Mouse (Mus musculus) testis, postnatal 10 days (tissue): Measurements from ENCODE around the gene Trnau1ap.

Experiments
- DNase-seq: peaks from one replicate; pipeline ENCODE4 v3.0.0; 2021; ENCODE audit warnings: low spot score

Trnau1ap gene

DNA sequence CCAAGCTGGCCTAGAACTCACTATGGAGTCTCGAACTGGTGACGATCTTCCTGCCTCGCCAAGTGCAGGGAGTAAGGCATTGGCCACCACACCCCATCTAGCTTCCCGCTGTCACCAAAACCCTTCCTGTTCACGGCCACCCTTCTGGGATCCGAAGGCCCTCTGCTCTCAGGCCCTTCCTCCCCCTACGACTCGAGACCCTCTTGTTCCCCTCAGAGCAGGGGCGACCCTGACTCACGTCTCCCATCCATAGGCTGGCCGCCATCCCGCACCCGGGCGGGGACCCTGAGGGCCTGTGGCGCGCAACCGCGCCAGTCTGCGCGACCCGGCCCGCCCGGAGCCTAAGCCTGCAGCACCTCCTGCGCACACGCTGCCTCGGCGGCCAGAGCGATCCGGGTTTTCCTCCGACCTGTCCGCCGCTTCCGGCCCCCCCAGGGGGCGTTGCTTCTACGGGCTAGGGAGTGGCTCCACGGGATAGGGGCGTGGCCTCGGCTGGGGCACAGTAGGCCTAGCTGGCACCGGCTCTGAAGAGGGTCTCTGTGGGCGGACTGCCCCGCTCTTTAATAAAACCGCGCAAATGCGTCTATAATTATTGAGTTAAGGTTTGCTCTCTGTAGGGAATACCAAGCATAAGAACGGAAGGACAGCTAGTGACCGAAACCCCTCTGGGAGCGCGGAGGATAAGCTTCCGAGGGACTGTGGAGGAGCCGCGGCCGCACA, at the start of gene Trnau1ap:
Gene Trnau1ap (minus strand): TSS at position 424 of the 720 bp plus-strand sequence.
- DNase-seq: peak; percentile 95

DNA sequence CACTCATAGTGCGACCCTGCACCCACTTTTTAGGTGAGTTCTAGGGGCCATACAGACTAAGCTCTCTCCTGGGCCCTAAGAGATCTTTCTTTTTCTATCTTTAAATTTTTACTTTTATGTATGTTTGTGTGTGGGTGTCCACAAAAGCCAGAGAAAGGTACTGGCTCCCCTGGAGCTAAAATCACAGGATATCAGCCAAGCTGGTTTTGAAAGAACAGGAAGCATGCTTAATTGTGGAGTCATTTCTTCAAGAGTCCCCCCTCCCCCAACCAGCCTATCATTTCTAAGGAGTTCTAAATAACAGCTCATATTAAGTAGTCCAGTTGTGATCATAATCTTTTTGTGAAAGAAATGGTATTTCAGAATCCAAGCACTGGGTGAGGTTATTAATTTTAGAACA, 44.5 kb upstream of the Trnau1ap start:
- no peak for DNase-seq

DNA sequence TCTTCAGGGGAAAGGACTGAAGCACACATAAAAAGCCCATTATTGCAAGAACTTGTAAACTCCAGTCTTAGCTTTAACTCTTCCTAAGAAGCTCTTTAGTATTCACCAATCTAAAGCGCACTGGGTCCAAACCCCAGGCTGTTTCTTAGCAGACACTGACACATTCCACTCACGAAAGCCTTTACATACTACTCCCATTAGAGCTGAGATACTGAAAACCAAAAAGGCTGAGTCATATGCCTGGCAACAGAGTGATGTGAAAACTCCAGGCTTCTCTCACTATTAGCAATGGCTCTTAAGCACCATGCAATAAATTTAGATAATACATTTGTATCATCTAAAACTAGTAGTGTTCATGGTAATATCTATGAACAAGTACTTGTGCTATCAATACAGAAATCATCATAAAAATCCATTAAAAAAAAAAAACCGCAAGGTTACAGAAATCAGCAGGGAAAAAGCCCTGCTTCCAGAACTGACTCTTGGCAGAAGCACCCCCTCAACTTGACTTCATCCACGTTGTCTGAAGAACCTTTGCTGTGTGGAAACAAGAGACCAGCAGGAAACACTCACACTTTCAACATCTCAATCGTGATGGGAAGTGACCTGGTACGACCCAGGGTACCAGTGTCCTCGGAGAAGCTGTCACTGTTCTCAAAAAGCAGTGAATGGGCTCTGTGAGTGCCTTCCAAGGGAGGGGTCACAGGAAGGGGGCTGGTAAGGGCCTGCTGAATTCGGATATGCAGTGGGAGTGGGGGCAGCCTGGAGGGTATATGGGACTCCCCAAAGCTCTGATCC, 40.8 kb upstream of the Trnau1ap start:
- no peak for DNase-seq

DNA sequence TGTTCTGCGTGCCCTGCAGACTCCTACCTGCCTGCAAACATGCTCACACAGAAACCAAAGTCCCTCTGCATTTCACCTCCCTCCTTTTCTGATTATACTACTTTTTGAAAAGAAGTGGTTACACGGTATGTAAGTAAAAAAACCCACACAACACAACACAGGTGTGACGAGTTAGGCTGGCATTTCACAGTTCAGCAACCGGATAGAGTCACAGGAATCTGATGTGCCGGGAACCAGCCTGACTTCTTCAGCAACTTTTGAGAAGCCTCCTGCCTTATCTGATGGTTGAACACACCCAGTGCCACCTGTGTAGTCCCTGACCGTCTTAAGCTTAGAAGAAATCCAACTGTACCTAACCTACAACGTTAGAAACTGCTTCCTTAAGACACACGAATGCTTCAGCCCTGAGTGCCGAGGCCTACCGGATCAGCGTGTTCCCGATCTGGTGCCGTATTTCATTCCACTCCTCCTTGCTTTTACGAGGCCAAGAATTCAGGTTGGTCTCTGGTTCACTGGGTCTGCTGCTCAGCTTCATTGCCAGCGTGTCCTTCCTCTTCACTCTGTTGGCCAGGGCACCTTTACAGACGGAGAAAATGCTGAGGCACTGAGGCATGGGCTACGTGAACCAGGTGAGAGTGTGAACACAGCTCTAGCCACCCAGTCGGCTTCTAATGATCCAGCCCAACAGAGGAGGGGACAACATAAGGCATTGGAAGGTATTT, 38.3 kb upstream of the Trnau1ap start:
- no peak for DNase-seq

DNA sequence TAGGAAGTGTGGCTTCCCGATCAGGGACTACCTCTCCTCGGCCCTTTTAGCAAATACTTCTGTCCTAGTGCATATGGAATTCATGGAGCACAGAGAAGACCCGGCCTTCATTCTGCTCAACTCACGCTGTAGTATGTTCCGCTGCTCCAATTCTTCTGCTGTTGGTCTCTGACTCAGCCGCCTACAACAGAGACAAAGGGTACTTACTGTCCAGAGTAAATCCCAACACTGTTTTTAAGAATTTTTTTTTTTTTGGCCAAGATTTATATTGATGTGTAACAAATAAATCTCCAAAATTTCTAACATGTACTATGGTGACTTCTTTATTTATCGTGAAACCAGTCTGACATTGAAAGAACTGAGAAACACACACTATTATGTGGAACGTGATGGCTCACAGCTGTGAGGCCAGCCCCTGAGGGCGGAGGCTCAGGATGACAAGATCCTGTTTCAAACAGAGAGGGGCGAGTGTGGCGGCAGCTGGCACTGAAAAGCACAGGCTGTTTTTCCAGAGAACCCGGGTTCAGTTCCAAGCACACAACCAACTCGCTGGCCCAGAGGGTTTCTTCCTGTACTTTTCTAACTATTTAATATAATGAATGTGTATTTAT, 36.2 kb upstream of the Trnau1ap start:
- no peak for DNase-seq

DNA sequence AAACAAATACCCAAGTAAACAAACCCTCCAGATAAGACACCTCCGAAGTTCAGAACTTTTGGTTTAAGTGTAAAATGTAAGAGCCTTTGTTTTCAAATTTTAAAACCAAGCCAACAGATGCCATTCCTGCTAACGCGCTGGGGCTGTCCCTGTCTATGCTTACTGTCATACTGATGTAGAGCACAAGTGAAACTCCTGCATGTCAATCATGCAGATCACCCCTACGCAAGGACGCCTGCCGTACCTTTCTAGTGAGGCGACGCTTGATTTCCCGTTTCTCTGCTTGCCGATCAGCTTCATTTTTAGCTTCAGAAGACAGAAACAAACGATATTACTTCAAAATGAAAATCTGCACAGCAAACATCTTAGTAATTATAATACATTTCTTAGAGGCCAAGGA, 34.1 kb upstream of the Trnau1ap start:
- no peak for DNase-seq

DNA sequence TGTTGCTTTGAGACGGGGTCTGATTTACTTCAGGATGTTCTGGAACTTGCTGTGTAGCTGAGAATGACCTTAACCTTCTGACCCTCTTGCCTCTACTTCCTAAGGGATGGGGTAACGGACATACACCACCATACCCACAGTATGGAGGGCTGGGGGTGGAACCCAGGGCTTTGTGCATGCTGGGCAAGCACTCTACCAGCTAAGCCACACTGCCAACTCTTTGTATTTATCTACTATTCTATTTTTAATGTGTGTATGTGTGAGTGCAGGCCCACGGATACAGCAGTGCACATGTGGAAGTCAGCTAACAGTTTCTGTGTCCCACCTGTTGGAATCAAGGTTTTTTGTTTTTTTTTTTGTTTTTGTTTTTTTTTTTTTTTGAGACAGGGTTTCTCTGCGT, 30.2 kb upstream of the Trnau1ap start:
- DNase-seq: no peak

DNA sequence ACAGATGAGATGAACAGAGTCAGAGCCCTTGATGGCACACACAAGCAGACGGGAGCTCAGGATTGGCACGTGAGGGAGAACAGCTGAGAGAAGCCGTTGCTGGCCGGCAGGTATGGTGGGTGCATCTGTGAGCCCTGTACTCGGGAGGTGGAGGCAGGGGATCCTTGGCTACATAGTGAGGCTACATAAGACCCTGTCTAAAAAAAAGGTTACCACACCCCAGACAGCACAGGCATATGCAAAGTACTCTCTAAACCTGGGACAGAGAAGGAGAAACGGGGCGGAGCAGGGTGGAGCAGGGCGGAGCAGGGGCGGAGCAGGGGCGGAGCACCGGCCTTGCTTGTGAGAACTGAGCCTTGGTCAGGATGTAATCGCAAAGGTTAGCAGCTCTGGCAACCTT, 26.8 kb upstream of the Trnau1ap start:
- peak; percentile 79 for DNase-seq

DNA sequence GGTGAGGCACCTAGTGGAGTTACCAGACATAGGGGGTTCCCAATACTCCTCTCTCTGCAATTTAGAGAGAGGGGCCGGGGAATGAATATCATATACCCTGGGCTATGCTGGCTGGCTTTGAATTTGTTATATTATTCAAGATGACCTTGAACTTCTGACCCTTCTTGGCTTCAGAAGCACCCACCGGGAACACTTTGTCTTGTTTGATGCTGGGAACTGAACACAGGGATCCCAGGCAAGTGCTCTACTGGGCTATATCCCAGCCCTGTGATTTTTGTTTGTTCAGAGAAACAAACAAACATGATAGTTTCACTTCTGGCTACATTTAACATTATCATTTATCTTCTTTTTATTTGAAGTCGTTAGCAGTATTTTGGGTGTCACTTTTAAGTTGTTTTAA, 26.1 kb upstream of the Trnau1ap start:
- DNase-seq: no peak

DNA sequence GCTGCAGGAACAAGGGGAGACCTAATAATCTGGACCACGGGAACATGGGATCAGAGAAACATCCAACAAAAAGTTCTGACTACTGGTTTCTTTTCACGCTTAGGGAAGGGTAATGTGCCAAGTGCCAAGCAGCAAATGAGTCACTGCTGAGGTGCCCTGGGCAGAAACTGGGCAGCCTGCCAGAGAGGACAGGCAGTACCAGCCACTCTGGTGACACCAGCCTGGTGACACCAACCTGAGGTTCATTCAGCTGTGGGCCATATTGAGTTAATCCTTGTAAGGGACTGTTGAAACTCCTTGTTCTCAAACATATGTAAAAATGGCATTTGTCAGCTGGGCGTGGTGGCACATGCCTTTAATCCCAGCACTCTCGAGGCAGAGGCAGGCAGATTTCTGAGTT, 25.2 kb upstream of the Trnau1ap start:
- peak; percentile 77 for DNase-seq

DNA sequence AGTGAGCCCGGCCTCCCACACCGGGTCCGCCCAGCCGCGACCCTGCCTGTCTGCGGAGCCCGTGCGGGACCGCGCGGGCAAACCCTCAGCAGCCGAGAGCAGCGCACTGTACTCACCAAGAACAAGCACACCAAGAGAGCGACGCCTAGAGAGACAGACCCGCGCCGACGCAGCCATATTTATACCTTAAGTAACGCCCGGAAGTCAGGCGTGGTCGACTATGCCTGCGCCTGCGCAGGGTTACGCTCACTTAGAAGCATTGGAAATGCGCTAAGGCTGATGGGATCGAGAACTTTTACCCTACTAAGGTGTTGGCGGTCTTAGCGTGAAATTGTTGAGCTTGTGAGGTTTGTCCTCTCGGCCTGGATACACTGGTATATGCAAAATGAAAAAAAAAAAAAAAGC, 24.1 kb upstream of the Trnau1ap start, which contains the start of gene Rcc1:
Gene Rcc1 (minus strand): TSS at position 125 of the 405 bp plus-strand sequence.
- peak; percentile 88 for DNase-seq

DNA sequence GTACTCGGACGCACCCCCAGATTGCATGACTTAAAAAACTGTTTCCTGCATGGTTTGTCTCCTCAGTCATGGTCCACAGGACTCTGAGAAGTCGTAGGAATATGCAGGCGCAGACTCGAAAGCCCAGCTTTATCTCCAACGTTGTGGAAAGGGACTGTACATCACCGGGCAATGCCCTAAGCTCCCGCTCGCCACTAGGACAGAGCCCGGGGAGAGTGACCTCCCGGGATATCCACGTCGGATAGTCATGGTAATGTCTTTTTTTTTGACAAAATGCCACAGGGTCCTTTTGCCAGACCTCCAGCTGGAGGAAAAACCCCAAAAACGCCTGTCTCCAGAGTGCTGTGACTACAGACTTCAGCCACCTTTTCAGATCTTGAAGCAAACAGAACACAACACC, 23.4 kb upstream of the Trnau1ap start:
- no peak for DNase-seq

DNA sequence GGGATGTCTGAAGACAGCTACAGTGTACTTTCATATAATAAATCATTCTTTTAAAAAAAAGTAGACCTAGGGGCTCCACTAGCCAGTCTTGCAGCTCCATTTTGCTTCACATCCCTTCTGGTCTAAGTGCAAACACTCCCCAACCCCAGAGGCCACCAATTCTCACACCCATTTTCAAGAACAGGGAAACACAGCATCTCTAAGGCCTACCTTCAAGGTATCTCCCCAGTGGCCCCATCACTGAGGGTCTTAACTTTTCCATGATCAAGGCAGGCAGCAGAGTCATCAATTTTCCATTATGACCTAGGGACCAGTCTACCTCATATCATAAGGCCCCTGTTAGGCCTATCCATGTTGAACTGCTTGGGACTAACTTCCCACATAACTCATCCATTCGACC, 22.1 kb upstream of the Trnau1ap start:
- DNase-seq: no peak

DNA sequence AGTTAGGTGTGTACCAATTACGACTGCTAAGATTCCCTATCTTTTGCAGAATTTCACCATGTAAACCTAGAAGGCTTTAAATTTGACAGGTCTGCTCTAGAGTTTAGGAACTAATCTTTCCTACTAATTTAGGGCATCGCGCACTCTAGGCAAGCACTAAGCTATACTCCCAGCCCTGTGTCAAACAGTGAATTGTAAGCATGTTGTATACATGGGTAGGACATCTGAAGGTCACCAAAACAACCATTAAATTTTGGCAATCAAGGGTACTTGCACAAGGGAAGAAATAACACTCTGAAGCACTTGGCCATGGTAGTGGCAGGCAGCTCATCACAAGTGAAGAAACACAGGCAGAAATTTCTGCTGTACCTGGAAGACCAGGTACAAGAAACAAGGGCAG, 21.5 kb upstream of the Trnau1ap start:
- DNase-seq: no peak

DNA sequence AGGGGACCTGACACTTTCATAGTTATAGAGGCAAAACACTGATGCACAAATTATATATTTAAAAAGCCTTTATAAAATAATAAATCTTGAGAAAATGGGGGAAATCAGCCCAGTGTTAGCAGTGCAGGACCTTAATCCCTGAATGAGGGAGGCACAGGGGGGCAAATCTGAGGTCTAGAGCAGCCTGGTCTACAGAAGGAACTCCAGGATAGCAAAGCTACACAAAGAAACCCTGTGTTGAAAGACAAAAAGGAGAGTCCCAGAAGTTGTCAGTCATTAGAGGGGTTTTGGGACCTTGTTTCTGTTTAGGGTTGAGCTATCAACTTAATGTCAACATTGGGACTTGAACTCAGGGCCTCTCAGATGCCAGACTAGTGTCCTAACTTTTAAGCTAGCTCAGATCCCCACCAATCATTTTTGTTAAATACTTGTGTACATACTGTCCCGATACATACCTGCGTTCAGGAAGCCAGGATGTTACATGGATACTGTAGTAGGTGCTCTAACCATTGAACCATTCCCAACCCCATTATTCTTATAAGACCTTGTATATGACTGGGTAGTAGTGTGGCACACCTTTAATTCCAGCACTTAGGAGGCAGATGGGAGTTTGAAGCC, 20.9 kb upstream of the Trnau1ap start:
- DNase-seq: no peak

DNA sequence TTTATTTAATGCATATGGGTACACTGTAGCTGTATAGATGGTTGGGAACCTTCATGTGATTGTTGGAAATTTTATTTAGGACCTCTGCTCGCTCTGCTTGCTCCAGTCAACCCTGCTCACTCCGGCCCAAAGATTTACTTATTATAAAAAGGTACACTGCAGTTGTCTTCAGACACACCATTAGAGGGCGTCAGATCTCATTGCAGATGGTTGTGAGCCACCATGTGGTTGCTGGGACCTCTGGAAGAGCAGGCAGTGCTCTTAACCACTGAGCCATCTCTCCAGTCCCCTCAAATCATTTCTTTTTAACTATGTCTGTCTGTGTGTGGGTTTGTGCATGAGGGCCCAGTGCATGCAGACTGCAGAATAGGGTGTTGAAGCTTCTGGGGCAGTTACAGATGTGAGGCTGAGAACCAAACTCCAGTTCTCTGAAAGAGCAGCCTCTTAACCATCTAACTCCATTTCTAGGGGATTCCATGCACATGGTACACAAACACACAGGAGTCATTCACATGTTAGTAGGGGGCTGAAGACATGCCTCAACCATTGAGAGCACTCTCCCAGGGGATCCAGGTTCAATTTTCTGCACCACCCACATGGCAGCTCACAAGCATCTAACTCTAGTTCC, 20.3 kb upstream of the Trnau1ap start:
- DNase-seq: no peak

DNA sequence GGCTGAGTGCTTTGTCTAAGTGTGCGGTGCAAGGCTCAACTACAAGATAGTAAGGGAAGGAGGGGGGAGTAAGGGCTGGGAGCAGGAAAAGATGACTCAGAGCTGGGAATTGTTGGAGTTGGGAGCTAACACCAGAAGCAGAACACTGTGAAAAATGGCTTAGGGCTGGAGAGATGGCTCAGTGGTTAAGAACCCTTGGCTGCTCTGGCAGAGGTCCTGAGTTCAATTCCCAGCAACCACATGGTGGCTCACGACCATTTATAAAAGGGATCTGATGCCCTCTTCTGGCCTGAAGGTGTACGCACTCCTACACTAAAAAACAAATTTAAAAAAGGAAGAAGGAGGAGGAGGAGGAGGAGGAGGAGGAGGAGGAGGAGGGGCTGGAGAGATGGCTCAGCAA, 17.3 kb upstream of the Trnau1ap start:
- no peak for DNase-seq

DNA sequence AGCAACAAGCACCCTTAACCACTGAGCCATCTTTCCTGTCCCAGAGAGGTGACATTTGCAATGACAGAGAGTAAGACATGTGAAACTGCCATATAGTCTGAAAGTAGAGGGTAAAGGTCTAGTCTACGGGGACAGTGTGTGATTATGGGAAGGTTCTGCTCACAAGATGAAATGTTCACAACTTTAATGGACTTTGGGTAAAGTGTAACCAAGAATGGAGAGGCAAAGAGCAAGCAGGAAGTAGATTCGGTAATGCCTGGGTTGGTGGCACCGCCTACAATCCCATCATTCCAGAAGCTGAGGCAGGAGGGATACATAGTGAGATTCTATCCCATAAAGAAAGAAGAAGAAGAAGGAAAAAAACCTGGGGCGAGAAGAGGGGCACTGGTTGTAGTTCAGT, 16.9 kb upstream of the Trnau1ap start:
- no peak for DNase-seq

DNA sequence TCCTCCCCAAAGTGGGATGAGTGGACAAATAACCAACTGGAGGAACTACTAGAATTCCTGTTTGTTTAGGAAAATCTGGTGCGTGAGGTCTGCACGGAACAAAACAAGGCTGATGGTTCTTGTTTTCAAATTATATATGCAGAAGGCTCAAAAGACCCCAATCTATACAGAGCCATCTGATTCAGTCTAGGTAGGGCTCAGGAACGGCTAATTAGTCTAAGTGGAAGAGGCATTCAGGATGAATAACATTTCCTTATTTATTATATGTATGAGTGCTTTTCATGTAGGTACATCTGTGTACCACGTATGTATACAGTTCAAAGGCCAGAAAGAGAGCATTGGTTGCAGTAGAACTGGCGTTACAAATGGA, 16.5 kb upstream of the Trnau1ap start:
- no peak for DNase-seq

DNA sequence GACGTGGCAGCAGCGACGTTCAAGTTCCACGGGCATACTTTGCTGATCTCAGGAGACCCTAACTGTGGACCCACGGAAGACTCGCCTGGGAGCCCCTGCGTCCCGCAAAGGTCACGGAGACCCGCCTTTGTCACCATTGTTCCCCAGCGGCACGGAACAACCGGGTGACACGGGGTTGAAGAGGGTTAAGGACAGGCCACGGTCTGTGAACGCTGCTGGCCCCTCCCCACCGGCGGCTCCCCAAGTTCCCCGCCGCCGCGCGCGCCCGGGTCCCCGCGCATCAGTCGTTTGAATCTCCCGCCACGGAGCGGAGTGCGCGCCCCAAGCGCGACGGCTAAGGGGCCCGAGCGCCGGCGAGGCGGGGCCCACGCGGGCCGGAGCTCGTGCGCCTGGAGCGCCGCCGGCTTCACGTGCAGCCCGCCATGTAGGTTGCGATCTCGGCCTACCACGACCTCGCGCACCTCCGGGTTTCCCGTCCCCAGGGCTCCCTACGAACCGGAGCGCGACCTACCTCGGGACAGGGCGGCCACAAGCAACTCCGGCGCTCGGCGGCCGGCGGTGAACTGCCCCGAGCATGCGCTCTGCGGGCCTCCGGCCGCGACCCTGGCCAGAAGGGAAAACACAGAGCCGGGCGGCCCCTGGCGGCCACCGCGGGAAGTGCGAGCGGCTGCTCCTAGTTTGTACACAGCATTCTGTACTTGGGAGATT, 16.0 kb upstream of the Trnau1ap start:
- peak; percentile 98 for DNase-seq
